Mouse (Mus musculus) liver, embryonic 13.5 days (tissue): ENCODE data around the gene Tent5c. TPM values are rescaled to one million over a fixed set of nuclear protein-coding genes. Genes with fewer than 3 reads are reported as not detected.
A peak's percentile ranks its signal among the peaks of the same experiment; 100 is the strongest.

Experiments used
- ATAC-seq: fragments of 200-750 bp; cut with Nextera tagmentation; 2 replicates; pipeline ENCODE4 v1.8.0; 2017; ENCODE audit warnings: low read depth, mild to moderate bottlenecking, moderate number of reproducible peaks, moderate library complexity
- DNase-seq: peaks from one replicate; pipeline ENCODE4 v3.0.0; 2022
- H3K27ac ChIP-seq: fragments of 300-500 bp; sonication (generic); 2 replicates; pipeline ENCODE4 v1.5.1; 2015; ENCODE audit warnings: moderate library complexity, mild to moderate bottlenecking, inconsistent platforms
- H3K27me3 ChIP-seq: fragments of 300-500 bp; sonication (generic); 2 replicates; pipeline ENCODE4 v1.6.1; 2015; ENCODE audit warnings: mild to moderate bottlenecking, inconsistent platforms
- H3K36me3 ChIP-seq: fragments of 300-500 bp; sonication (generic); 2 replicates; pipeline ENCODE4 v1.6.1; 2015; ENCODE audit warnings: mild to moderate bottlenecking, inconsistent platforms
- H3K4me1 ChIP-seq: fragments of 300-500 bp; sonication (generic); replicated peaks from 2 replicates; pipeline ENCODE4 v1.6.1; 2015; ENCODE audit warnings: inconsistent platforms
- H3K4me2 ChIP-seq: fragments of 300-500 bp; sonication (generic); 2 replicates; pipeline ENCODE4 v1.6.1; 2015; ENCODE audit warnings: inconsistent platforms, mild to moderate bottlenecking, moderate library complexity
- H3K4me3 ChIP-seq: fragments of 300-500 bp; sonication (generic); replicated peaks from 2 replicates; pipeline ENCODE4 v1.5.1; 2015; ENCODE audit warnings: mild to moderate bottlenecking, inconsistent platforms
- H3K9ac ChIP-seq: fragments of 300-500 bp; sonication (generic); 2 replicates; pipeline ENCODE4 v1.6.1; 2015; ENCODE audit warnings: mild to moderate bottlenecking, inconsistent platforms
- H3K9me3 ChIP-seq: fragments of 300-500 bp; sonication (generic); replicated peaks from 2 replicates; pipeline ENCODE4 v1.6.1; 2016; ENCODE audit warnings: inconsistent platforms
- WGBS: fragments of 180-500 bp; shearing (Covaris S2); methylation state at CpG from one replicate; pipeline ENCODE4 v1.1.7; 2015; ENCODE audit not compliant: insufficient replicate concordance; 5-methylcytosine and 5-hydroxymethylcytosine counted together
- polyA plus RNA-seq: library from polyadenylated mRNA; unstranded; fragments of >200 nt; fragmentation: Nextera tagmentation; extraction: Ambion mirVana; gene quantifications from 2 replicates; pipeline ENCODE4 v1.2.1, GENCODE M21; 2015

The Tent5c gene
- polyA plus RNA-seq, 1 experiment from 2014 or later: 63.7 TPM

DNA sequence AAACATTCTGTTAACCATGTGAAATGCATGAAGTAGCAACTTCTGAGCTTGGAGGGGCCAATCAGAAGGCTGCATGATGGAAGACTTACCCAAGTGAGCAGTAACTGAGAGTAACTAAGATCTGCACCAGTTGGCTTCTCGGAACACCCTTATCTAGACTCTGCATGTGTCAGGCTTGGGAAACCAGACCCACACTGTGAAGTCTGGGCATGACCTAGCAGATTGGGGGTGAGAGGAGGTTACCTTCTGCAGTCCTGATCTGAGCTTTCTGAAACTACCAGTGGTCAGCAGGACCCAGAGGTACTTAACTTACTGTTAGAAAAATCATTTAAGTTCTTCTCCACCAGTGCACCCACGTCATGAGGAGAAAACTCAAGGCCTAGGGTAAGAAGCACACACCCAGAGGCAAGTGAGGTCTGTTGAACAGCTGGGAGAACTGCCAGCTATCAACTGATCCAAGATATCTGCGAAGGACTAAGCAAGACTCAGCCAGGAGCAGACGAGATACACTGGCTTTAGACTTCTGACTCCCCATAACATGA lies 50.6 kb downstream of the Tent5c start:
- 10% methylated on average over 4 of the region's 4 CpGs for WGBS
- peaks cover 61% of the 10 kb centered on the region for H3K4me1 ChIP-seq
- peak overlapping the region; percentile 15 for H3K4me3 ChIP-seq
- H3K27ac ChIP-seq: peak overlapping the region; percentile 99
- DNase-seq: peak; percentile 91
- peak; percentile 98 for ATAC-seq
- peak overlapping the region; percentile 65 for H3K4me2 ChIP-seq
- H3K36me3 ChIP-seq: no peaks in the 10 kb centered on the region
- no peaks in the 10 kb centered on the region for H3K9me3 ChIP-seq
- H3K9ac ChIP-seq: peak overlapping the region; percentile 77
- H3K27me3 ChIP-seq: no peaks in the 10 kb centered on the region

DNA sequence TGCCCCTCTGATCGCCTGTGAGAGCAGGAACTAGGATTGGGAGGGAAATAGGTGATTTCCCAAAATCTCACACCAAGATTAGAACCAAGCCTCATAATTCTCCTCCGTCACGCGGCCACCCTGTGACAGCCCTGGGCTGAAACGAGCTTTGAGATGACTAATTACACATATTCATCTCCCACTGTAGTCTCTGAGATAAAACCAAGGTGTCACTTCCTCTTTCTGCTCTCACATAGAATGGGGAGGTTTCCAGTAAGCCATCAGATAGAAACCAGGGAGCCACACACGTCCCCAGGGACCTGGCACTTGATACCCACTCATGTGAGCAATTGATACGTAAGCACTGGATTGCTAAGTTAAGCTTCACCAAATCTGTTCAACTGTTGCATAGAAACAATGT lies 52.4 kb downstream of the Tent5c start:
- 14% methylated on average over 7 of the region's 7 CpGs for WGBS
- H3K27me3 ChIP-seq: no peaks in the 10 kb centered on the region
- H3K4me2 ChIP-seq: no peak overlapping the region
- no peaks in the 10 kb centered on the region for H3K36me3 ChIP-seq
- H3K4me3 ChIP-seq: no peak overlapping the region
- peaks cover 58% of the 10 kb centered on the region for H3K4me1 ChIP-seq
- H3K27ac ChIP-seq: peak overlapping the region; percentile 99
- H3K9ac ChIP-seq: peak overlapping the region; percentile 53
- ATAC-seq: no peak
- no peaks in the 10 kb centered on the region for H3K9me3 ChIP-seq
- peak; percentile 46 for DNase-seq

DNA sequence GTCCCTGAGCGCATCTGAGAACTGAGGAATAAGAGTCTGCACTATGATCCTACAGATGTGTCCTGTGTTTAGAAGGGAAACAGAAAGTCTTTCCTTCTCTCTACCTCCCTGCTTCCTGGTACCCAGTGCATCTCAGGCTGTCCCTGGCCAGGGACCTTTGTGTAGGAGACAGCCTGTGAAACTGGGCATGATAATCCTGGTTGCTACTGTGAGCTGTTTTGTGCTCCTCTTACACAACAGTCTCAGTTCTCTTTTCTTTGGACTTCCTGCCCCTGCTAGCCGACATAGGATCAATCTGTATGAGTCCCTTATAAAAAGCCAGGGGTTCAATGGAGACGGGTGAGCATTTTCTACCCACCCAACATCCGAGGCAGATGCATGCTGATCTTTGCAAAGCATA lies 57.4 kb downstream of the Tent5c start:
- Histone ChIP-seq H3K36me3 (no peaks in the 10 kb centered on the region), H3K27ac (no peak overlapping the region; the same call in 1 of the 2 replicates), H3K27me3 (no peaks in the 10 kb centered on the region), H3K4me2 (no peak overlapping the region), H3K4me1 (peaks cover 54% of the 10 kb centered on the region), H3K9ac (no peak overlapping the region), H3K9me3 (no peaks in the 10 kb centered on the region), H3K4me3 (no peak overlapping the region)
- ATAC-seq (no peak), DNase-seq (no peak)
- 65% methylated on average over 4 of the region's 4 CpGs for WGBS

DNA sequence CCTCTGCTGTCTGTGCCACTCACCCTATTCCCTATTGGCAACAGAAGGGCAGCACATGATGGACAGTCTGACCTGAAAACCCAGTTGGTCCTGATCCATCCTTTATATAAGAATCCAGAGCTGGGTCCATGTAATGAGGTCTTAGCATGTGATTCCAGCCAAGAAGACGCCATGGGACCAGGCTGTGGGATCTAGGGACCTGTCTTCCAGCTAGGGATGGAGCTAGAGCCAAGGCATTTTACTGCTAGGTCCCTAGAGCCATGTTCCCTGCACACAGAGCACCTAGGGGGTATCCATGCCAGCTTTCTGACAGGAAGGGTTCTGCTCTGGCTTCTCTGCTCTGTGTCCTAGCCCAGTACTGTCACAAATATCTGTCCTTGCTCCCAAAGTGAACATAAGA lies 58.4 kb downstream of the Tent5c start:
- Histone ChIP-seq H3K27ac (peak overlapping the region; percentile 89), H3K4me2 (no peak overlapping the region), H3K9ac (no peak overlapping the region), H3K27me3 (no peaks in the 10 kb centered on the region), H3K4me3 (no peak overlapping the region), H3K9me3 (no peaks in the 10 kb centered on the region), H3K36me3 (no peaks in the 10 kb centered on the region), H3K4me1 (peaks cover 58% of the 10 kb centered on the region)
- WGBS: 78% methylated on average over 1 of the region's 1 CpGs
- ATAC-seq (no peak), DNase-seq (no peak)

DNA sequence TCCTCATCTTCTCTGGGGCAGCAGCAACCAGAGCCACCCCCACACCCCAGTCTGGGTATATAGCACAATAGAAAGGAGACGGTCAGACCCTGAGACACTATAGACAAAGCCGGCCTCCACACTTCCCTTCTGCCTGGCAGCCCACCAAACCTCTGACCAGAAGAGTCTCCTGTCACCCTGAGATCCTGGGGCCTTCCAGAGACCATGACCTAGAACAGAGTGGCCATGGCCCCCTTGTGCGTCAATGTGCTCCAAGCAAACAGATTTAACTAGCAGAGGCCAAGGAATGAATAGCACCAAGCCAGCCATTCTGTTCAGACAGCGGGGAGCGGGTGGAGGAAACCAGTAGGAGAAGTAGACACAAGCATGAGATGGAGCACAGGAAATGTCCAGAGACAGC lies 59.0 kb downstream of the Tent5c start:
- DNase-seq: no peak
- H3K4me1 ChIP-seq: peaks cover 62% of the 10 kb centered on the region
- WGBS: 50% methylated on average over 5 of the region's 5 CpGs
- ATAC-seq: no peak
- peak overlapping the region; percentile 15 for H3K4me2 ChIP-seq
- peak overlapping the region; percentile 89 for H3K27ac ChIP-seq
- no peaks in the 10 kb centered on the region for H3K9me3 ChIP-seq
- H3K4me3 ChIP-seq: no peak overlapping the region
- no peaks in the 10 kb centered on the region for H3K36me3 ChIP-seq
- H3K27me3 ChIP-seq: no peaks in the 10 kb centered on the region
- H3K9ac ChIP-seq: peak overlapping the region; percentile 63

DNA sequence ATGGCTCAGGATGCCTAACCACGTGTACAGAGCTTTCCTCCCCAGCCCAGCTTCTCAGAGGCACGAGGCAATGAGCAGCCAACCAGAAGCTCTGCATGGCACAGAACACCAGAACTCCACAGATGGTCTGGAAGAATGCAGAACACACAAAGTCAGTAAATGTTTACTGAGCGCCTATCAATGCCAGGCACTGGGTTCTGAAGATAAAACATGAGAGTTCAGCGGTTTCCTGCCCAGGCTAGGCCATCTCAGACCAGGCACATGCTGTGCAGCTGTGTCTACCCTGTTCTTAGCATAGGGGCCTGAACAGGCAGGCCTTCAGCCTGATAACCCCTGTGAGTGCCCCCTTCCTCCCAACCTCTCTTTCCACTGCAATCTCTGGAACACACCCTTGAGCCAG lies 59.5 kb downstream of the Tent5c start:
- Histone ChIP-seq H3K4me2 (peak overlapping the region; percentile 15), H3K9me3 (no peaks in the 10 kb centered on the region), H3K36me3 (no peaks in the 10 kb centered on the region), H3K9ac (peak overlapping the region; percentile 63), H3K27ac (peak overlapping the region; percentile 89), H3K4me1 (peaks cover 66% of the 10 kb centered on the region), H3K27me3 (no peaks in the 10 kb centered on the region), H3K4me3 (no peak overlapping the region)
- ATAC-seq (peak; percentile 94), DNase-seq (peak; percentile 69)
- WGBS: 9% methylated on average over 4 of the region's 4 CpGs

DNA sequence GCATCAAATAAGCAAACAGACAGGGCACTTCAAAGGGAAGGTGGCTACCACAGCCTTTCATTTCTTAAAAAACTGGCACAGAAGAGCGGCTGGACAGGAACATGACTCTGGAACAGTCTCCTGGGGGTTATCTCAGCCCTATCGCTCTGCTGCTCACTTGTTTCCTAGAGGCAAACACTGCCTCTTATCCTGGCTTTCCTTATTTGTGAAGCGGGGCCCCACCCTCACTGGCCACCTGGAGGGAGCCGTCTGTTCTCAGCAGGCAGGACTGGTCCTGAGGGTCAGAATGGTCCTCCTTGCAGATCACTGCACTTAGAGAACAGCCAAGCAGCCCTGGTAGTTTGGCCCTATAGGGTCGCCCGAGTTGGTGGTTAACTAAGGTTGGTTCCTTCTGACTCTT lies 61.6 kb downstream of the Tent5c start:
- Histone ChIP-seq H3K4me1 (peaks cover 78% of the 10 kb centered on the region), H3K9ac (peak overlapping the region; percentile 19; the same call in 1 of the 2 replicates), H3K36me3 (no peaks in the 10 kb centered on the region), H3K4me2 (no peak overlapping the region), H3K4me3 (no peak overlapping the region), H3K9me3 (no peaks in the 10 kb centered on the region), H3K27me3 (no peaks in the 10 kb centered on the region), H3K27ac (0 out of 2 replicates have a peak overlapping the region, but pooled peaks have one; percentile 4)
- 39% methylated on average over 6 of the region's 6 CpGs for WGBS
- ATAC-seq (peak; percentile 15; the same call in 1 of the 2 replicates), DNase-seq (peak; percentile 36)

DNA sequence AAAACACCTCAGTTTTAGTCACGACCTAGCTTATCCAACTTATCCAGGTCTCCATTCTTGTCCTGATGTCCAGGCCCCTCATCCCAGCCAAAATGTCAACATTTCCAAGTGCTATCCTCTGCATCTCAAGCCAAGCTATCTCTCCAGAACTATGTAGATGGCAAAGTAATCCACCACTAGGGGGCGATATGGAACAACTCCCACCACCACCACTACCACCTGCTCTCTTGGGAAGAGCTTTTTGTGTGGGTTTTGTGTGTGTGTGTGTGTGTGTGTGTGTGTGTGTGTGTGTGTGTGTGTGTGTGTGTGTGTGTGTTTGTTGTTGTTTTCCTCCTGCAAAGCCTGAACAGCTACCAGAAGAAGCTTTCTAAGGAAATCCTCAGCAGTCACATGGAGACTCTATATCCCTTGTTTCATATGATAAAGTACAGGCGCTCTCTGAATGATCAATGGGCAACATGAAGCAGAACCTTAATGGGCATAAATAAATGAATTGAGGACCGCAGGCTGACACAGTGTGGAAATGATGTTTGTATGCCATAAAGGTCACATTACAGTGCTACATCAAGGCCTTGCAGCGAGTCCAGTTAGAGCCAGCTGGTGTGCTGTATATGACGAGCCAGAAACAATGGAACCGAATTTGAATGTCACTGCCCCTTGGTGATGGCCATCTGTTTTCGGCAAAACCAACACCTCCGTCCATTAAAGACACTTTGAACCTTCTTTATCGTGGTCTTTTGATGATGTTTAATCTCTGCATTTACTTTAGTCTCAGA lies 66.5 kb downstream of the Tent5c start:
- Histone ChIP-seq H3K27me3 (peaks cover 16% of the 10 kb centered on the region; the same call in 1 of the 2 replicates), H3K4me2 (no peak overlapping the region), H3K4me1 (peaks cover 37% of the 10 kb centered on the region), H3K9me3 (no peaks in the 10 kb centered on the region), H3K4me3 (no peak overlapping the region), H3K27ac (no peak overlapping the region; the same call in 1 of the 2 replicates), H3K36me3 (no peaks in the 10 kb centered on the region), H3K9ac (no peak overlapping the region)
- DNase-seq (peak; percentile 62), ATAC-seq (peak; percentile 82)
- WGBS: 64% methylated on average over 10 of the region's 10 CpGs

DNA sequence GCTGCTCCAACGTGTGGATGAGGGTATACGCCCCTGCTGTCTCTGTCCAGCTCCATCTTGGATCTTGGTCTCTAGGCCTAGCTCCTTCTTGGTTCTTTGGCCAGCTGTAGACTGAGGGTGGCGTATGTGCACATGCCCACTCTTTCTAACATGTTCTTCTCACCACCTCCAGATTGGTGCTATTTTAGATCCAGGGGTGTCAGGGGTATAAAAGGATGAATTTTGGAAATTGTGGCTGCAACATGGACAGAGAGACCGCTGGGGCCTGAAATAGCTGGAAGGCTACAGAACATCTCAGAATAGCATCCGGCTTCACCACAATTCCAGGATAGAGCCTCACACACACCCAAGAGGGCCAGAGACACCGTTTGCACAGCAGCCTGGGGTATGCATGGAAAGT lies 67.8 kb downstream of the Tent5c start:
- DNase-seq (no peak), ATAC-seq (no peak)
- Histone ChIP-seq H3K4me2 (no peak overlapping the region), H3K4me1 (peaks cover 25% of the 10 kb centered on the region), H3K27ac (no peak overlapping the region), H3K4me3 (no peak overlapping the region), H3K9ac (no peak overlapping the region), H3K36me3 (no peaks in the 10 kb centered on the region), H3K9me3 (no peaks in the 10 kb centered on the region), H3K27me3 (peaks cover 18% of the 10 kb centered on the region; the same call in 1 of the 2 replicates)
- WGBS: 63% methylated on average over 6 of the region's 6 CpGs

DNA sequence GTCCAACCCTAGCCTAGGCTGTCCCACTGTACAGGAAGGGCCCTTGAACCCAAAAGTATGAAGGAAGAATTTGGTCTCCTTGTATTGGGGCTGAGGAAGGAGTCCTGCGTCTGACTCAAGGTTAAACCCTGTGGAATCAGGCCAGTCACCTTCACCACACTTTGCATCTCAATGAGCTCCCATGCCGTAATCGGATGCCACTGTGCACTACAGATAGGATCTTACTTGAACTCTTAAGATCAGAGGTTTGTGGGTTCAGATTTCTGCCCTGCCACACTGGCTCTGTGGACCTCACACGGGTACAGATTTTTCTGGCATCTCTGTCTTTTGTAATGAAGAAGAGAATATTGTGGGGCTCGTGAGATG lies 68.5 kb downstream of the Tent5c start:
- H3K36me3 ChIP-seq: no peaks in the 10 kb centered on the region
- ATAC-seq (no peak), DNase-seq (no peak)
- WGBS: 61% methylated on average over 5 of the region's 5 CpGs
- no peak overlapping the region for H3K27ac ChIP-seq
- no peak overlapping the region for H3K4me2 ChIP-seq
- H3K9ac ChIP-seq: no peak overlapping the region
- H3K9me3 ChIP-seq: no peaks in the 10 kb centered on the region
- H3K4me3 ChIP-seq: no peak overlapping the region
- H3K27me3 ChIP-seq: peaks cover 20% of the 10 kb centered on the region; the same call in 1 of the 2 replicates
- peaks cover 19% of the 10 kb centered on the region for H3K4me1 ChIP-seq

DNA sequence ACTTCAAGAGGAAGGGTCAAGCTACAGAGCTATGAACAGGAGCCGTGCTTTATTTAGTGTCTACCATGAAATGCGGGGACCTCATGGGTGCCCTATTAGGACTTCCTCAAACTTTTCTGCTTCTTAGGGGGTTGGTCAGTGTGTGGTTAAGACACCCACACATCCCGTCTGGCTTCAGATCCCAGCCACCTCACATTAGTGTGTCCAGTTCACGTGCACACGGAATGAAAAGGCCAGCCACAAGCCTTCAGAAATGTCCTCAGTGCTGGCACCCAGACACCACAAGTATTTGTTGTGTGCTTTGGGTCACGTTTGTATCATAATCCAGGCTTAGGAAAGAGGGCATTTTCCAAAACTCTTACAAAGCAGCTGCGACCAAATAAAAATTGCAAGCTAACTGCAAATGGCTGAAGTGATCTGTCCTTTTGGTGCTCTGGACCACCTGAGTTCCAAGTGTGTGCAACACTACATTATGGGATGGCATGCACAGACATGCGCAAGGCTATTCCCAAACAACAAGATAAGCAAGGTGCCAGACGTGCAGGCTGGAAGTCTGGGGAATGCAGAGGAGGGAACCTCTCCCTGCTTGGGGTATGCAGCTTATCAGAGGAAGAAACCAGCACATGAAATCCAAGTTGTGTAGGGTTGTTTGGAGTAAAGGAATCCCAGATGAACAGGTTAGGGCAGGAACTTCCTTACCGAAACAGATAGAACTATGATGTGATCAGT lies 69.0 kb downstream of the Tent5c start:
- Histone ChIP-seq H3K27ac (no peak overlapping the region), H3K4me3 (no peak overlapping the region), H3K4me1 (peaks cover 15% of the 10 kb centered on the region), H3K9ac (no peak overlapping the region), H3K9me3 (no peaks in the 10 kb centered on the region), H3K36me3 (no peaks in the 10 kb centered on the region), H3K4me2 (no peak overlapping the region), H3K27me3 (peaks cover 20% of the 10 kb centered on the region; the same call in 1 of the 2 replicates)
- DNase-seq: no peak
- no peak for ATAC-seq
- WGBS: 58% methylated on average over 10 of the region's 10 CpGs
